Mouse (Mus musculus) stomach, embryonic 16.5 days (tissue): ENCODE data around the gene Emd. TPM values are rescaled to one million over a fixed set of nuclear protein-coding genes. Genes with fewer than 3 reads are reported as not detected.

Experiments
- ATAC-seq: fragments of 200-750 bp; cut with Nextera tagmentation; 2 replicates; pipeline ENCODE4 v1.8.0; 2017; ENCODE audit warnings: moderate number of reproducible peaks, moderate TSS enrichment; ENCODE audit not compliant: insufficient read depth, low FRiP score
- H3K27ac ChIP-seq: fragments of 300-500 bp; sonication (generic); 2 replicates; pipeline ENCODE4 v1.5.1; 2014; ENCODE audit warnings: low read length
- H3K27me3 ChIP-seq: fragments of 300-500 bp; sonication (generic); 2 replicates; pipeline ENCODE4 v1.6.1; 2014; ENCODE audit warnings: low read length, control low read depth, mixed read lengths; ENCODE audit not compliant: control insufficient read depth, insufficient read depth
- H3K36me3 ChIP-seq: fragments of 300-500 bp; sonication (generic); 2 replicates; pipeline ENCODE4 v1.6.1; 2014; ENCODE audit warnings: low read length; ENCODE audit not compliant: control insufficient read depth, insufficient read depth
- H3K4me1 ChIP-seq: fragments of 300-500 bp; sonication (generic); 2 replicates; pipeline ENCODE4 v1.6.1; 2014; ENCODE audit warnings: low read length, control low read depth, mixed read lengths; ENCODE audit not compliant: control insufficient read depth, insufficient read depth
- H3K4me2 ChIP-seq: fragments of 300-500 bp; sonication (generic); 2 replicates; pipeline ENCODE4 v1.6.1; 2014; ENCODE audit warnings: low read depth, low read length, mixed read lengths
- H3K4me3 ChIP-seq: fragments of 300-500 bp; sonication (generic); replicated peaks from 2 replicates; pipeline ENCODE4 v1.5.1; 2014; ENCODE audit warnings: mild to moderate bottlenecking, low read length
- H3K9ac ChIP-seq: fragments of 300-500 bp; sonication (generic); 2 replicates; pipeline ENCODE4 v1.6.1; 2014; ENCODE audit warnings: low read length
- H3K9me3 ChIP-seq: fragments of 300-500 bp; sonication (generic); replicated peaks from 2 replicates; pipeline ENCODE4 v1.6.1; 2016; ENCODE audit warnings: low read length, control low read depth; ENCODE audit not compliant: control insufficient read depth
- WGBS: fragments of 180-500 bp; shearing (Covaris S2); extraction: QIAGEN DNeasy Blood & Tissue Kit; methylation state at CpG from one replicate; pipeline ENCODE4 v1.1.7; 2014; 5-methylcytosine and 5-hydroxymethylcytosine counted together
- polyA plus RNA-seq: library from polyadenylated mRNA; unstranded; fragments of >200 nt; fragmentation: Nextera tagmentation; extraction: Ambion mirVana; gene quantifications from 2 replicates; pipeline ENCODE4 v1.2.1, GENCODE M21; 2015

Gene Emd
- polyA plus RNA-seq, 1 experiment from 2014 or later: 22.5 TPM

DNA sequence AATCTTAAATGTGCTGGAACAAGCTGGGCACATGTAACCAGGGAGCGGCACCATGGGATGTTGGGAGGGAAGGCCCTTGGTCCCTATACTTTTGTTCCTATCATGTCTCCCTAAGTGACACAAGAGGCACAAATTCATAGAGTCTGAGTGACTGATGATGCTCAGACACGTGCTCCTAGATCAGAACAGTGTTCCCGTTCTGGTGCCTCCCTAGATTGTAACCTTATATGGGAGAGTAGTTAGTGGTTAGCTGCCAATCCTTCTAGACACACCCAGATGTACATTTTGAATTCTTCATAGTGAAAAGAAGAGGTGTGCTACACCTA is 15.2 kb downstream of the Emd start:
- peak; percentile 57; the same call in 1 of the 2 replicates for ATAC-seq
- Histone ChIP-seq H3K4me2 (peak overlapping the region; percentile 57), H3K27ac (peak overlapping the region; percentile 98), H3K4me1 (no peaks in the 10 kb centered on the region), H3K27me3 (no peaks in the 10 kb centered on the region), H3K36me3 (no peaks in the 10 kb centered on the region), H3K9me3 (no peaks in the 10 kb centered on the region), H3K4me3 (peak overlapping the region; percentile 50), H3K9ac (peak overlapping the region; percentile 70)
- 16% methylated on average over 3 of the region's 3 CpGs for WGBS

DNA sequence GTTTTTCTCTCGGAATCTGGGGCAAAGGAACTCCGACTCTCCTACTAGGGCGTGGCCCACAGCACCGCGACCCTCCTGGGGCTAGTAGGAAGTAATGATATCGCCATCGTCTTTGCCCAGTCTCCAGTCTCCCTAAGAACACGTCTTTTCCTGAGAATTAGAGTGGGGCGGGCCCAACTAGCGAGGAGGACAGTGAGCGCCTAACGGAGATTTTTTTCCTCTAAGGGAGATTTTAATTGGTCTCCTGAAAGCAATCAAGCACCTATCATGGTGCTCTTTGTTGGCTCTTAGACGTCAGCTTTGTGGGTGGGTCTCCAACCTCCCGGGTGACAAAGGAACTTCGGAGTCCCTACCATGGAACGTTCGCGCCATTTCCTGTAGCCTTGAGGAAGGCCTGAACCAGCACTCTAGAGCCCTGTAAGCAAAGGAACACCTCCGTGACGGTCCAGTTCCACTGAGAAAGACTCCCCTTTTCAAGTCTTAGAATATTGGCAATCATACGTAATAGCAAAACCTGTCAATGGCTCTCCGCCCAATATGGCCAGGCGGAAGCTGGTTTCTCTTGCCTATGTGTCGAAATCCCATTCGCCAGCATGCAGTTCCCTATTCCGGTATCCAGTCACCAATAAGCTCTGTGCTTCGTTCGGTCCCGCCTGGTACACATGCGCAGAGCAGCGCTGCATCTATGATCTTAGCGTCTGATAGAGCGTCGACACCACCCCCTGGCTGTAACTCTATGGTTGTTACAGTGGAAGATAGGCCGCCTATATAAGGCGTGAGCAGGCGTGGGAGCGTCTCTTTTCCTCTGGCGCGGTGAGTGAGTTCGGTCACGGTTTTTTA is 15.8 kb downstream of the Emd start, which contains the start of gene Rpl10:
Rpl10 (plus strand) TSS at position 751 of the 840 bp plus-strand sequence.
- no peaks in the 10 kb centered on the region for H3K36me3 ChIP-seq
- no peaks in the 10 kb centered on the region for H3K9me3 ChIP-seq
- H3K4me2 ChIP-seq: peak within 1 kb of the TSS; percentile 57
- 11% methylated on average over 42 of the region's 42 CpGs for WGBS
- H3K9ac ChIP-seq: peak within 1 kb of the TSS; percentile 81
- no peaks in the 10 kb centered on the region for H3K4me1 ChIP-seq
- H3K27ac ChIP-seq: peak within 1 kb of the TSS; percentile 98
- no peaks in the 10 kb centered on the region for H3K27me3 ChIP-seq
- H3K4me3 ChIP-seq: peak within 1 kb of the TSS; percentile 50
- peak; percentile 93 for ATAC-seq

DNA sequence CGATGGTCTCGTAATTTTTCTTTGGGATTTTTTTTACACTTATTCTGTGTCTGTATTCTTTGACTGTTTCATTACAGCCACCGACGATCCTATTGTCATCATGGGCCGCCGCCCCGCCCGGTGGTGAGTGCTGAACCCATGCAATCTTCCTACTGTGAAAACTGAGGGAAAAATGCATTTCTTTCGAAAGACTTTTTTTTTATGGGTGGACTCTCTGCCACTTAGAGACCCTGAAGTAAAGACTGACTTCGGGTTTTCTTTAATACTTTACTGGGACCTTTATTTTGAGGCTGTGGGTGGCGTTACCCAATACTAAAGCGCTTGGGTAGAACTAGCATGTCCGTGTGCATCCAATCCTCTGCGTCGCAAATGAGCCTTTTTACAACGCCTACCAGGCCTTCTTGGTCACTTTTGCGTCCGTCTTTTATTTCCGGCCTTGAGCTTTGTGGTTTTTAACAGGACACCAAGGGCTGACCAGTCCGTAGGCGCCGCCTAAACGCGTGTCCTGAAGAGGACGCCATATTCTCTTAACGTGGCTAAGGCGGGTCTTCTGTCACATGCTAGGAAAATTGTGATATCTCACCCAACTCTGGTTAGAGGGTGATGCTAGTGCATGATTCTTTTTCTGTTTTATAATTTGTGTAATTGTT is 16.5 kb downstream of the Emd start:
- H3K4me3 ChIP-seq: peak overlapping the region; percentile 50

DNA sequence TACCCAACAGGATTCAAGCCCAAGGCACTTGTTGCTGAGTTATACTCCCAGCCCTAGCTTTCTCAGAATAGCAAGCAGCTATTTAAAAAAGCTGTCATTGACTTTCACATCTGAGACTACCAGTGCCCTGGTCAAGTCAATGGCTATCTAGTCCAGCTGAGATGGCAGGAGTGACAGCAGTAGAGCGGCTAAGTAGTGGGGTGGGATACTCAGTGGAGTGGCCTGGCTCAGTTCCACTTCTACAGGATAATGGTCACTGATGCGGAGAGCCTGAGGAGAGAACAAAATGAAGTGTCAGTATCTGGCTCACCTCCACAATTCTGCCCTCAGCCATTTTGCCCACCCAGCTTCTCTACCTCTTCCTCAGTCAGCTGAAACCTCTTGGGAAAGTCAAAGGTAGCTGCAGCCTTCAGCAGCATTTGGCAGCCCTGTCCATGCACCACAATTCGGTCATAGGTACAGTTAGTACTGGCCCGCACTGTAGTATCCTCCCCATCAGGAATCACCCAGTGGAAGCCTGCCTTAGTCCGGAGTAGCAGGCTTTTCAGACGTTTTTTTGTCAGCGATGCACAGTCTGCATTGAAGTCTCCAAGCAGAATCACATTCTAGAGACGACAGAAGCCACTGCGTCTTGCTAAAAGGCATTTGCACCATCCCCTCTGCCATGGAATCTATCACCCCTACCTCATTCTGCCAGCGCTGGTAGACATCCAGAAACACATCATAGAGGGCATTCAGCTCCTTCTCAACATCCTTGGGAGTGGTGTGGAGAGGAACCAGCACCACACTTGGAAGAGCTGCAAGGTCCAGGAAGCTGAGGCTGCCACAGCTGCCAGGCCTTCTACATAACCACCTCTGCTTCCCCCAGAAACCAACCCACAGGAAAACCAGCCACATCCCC is 19.2 kb downstream of the Emd start:
- Histone ChIP-seq H3K4me2 (no peak overlapping the region), H3K27me3 (no peaks in the 10 kb centered on the region), H3K36me3 (no peaks in the 10 kb centered on the region), H3K4me1 (no peaks in the 10 kb centered on the region), H3K4me3 (no peak overlapping the region), H3K27ac (no peak overlapping the region; the same call in 1 of the 2 replicates), H3K9me3 (no peaks in the 10 kb centered on the region), H3K9ac (no peak overlapping the region)
- WGBS: 34% methylated on average over 10 of the region's 10 CpGs
- no peak for ATAC-seq

More for the DNA sequence above, 16.5 kb downstream of the Emd start:
- peak overlapping the region; percentile 52 for H3K27ac ChIP-seq
- H3K36me3 ChIP-seq: no peaks in the 10 kb centered on the region
- peak overlapping the region; percentile 81 for H3K9ac ChIP-seq
- H3K4me1 ChIP-seq: no peaks in the 10 kb centered on the region
- H3K9me3 ChIP-seq: no peaks in the 10 kb centered on the region
- WGBS: 20% methylated on average over 27 of the region's 27 CpGs
- H3K27me3 ChIP-seq: no peaks in the 10 kb centered on the region
- peak overlapping the region; percentile 55 for H3K4me2 ChIP-seq
- no peak for ATAC-seq

DNA sequence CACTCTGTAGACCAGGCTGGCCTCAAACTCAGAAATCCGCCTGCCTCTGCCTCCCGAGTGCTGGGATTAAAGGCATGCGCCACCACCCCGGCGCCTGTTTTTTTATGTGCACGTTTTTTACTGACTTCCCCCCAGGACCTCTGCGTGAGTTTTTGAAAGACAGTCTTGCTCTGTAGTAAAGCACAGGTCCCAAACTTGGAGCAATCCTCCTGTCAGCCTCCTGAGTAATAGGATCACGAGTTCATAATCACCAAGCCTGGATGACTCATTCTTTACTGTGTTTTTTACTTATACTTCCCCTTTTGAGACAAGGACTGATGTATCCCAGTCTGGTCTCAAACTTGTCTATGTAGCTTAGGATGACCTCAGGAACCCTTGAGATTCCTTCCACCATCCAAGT is 23.4 kb downstream of the Emd start:
- no peaks in the 10 kb centered on the region for H3K9me3 ChIP-seq
- no peaks in the 10 kb centered on the region for H3K4me1 ChIP-seq
- ATAC-seq: no peak
- 73% methylated on average over 8 of the region's 8 CpGs for WGBS
- H3K4me3 ChIP-seq: no peak overlapping the region
- H3K9ac ChIP-seq: no peak overlapping the region
- no peak overlapping the region for H3K27ac ChIP-seq
- H3K4me2 ChIP-seq: no peak overlapping the region
- H3K36me3 ChIP-seq: no peaks in the 10 kb centered on the region
- H3K27me3 ChIP-seq: no peaks in the 10 kb centered on the region

DNA sequence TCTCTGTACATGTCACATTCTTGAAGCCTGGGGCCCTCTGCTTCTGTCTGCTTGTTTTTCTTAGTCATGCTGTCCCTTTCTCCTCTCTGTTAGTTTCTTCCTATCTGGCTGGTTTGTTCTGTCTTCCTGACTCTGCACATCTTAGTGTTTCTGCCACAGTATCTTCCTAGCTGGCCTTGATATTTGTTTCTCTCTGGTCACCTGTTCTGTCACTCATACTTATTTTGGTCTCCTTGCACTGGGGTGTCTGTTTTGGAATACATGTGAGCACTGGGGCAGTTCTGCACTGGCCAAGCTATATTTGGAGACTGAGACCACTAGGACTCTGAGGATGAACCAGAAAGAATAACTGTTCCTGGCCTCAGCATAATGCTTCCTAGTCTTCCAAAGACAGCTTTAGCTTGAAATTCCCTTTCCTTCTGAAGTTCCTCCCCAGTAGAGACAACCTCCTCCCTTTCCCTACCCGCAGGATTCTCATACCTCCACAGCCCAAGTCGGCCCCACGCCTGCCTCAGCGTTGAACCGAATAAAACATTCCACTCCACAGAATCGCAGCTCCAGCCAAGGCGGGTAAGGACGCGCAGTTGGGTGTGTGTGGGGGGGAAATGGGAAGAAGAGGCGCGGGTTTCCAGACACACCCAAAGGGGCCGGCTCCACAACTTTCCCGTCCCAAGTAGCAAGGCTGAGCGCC is 26.7 kb downstream of the Emd start:
- no peaks in the 10 kb centered on the region for H3K36me3 ChIP-seq
- peak overlapping the region; percentile 53 for H3K4me3 ChIP-seq
- H3K4me1 ChIP-seq: peaks cover 6% of the 10 kb centered on the region; the same call in 1 of the 2 replicates
- H3K9me3 ChIP-seq: no peaks in the 10 kb centered on the region
- peak overlapping the region; percentile 70 for H3K9ac ChIP-seq
- peak overlapping the region; percentile 93 for H3K27ac ChIP-seq
- H3K27me3 ChIP-seq: no peaks in the 10 kb centered on the region
- H3K4me2 ChIP-seq: peak overlapping the region; percentile 65
- 8% methylated on average over 14 of the region's 14 CpGs for WGBS
- 0 out of 2 replicates have a peak, but pooled peaks have one; percentile 5 for ATAC-seq

DNA sequence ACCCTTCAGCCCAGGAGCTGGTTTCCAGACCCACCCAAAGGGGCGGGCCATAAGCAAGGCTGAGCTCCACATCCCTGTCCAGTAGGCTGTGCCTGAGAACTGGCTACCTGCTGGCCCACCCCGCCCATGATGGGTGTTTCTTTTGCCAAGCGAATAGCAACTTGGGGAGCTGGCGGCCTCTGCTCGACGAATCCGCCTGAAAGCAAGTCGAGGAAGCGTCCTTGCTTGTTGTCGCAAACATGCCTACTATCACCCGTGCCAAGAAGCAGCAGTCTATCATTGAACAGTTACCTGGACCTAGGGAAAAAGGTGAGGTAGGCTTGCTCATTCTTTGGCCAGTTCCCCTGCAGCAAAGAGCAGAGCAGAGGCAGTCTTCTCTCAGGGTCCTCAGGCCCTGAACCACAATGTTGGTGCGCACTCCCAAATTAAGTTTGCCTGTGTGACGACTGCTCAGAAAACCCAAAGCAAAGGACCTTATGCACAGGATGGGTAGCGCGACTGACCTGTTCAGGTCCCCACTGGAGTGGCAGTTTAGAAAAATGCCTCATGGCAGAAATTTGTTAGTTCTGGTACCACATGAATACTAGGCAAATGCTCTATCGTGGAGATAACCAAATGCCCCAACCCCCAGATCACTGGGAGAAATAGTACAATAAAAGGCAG is 27.4 kb downstream of the Emd start, which contains the start of the genes Taz and Dnase1l1:
Taz (plus strand) TSS at position 181 of the 663 bp plus-strand sequence.
Dnase1l1 (minus strand) TSS at position 606 of the 663 bp plus-strand sequence.
- H3K27me3 ChIP-seq: no peaks in the 10 kb centered on the region
- peak within 1 kb of the TSS; percentile 70 for H3K9ac ChIP-seq
- H3K4me2 ChIP-seq: peak within 1 kb of the TSS; percentile 65
- H3K36me3 ChIP-seq: no peaks in the 10 kb centered on the region
- peak; percentile 95 for ATAC-seq
- peaks cover 6% of the 10 kb centered on the region; the same call in 1 of the 2 replicates for H3K4me1 ChIP-seq
- WGBS: 16% methylated on average over 16 of the region's 16 CpGs
- H3K9me3 ChIP-seq: no peaks in the 10 kb centered on the region
- H3K27ac ChIP-seq: peak within 1 kb of the TSS; percentile 93
- peak within 1 kb of the TSS; percentile 53 for H3K4me3 ChIP-seq
